Mouse (Mus musculus): Measurements from ENCODE around the gene Man2a1. TPM values are rescaled to one million over a fixed set of nuclear protein-coding genes. Genes with fewer than 3 reads are reported as not detected.

The Man2a1 gene
- polyA plus RNA-seq, 1 experiment = 1.2 TPM

DNA sequence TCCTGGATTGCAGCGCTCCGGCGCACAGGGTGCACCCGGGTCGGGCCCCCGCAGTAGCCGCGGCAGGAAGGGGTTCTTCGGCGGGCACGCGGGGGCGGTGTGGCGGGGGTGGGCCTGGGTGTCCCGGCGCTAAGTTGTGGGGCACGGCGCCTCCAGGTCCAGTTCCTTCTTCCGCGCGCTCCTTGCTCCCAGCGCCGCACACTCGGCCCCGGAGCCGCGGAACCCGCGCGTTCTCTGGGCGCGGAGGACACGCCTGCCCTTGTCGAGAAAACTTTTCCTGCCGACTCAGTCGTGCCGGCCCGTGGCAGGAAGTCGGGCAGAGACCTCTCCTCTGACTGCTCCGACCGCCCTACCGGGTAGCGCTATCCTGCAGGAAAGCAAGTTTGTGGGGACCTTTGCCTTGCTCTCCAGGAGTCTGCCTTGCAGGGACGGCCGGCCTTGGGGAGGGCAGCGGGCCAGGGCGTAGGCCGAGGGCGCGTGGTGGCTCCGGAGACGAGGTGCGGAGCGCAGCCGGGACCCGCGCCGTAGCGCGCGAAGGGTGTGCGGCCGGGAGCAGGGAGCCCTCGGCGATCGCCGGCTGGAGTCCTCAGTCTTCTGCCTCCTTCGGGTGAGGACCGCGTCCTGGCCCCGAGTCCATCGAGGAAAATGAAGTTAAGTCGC, 685 bp downstream of the Man2a1 start:
- TF ChIP-seq GATA1 (IDR thresholded peaks at IDR 0.05; ENCODE audit: borderline replicate concordance, low read length) = no peak
- no peak for TF ChIP-seq FLI1 (IDR thresholded peaks at IDR 0.05; ENCODE audit: low read length)
- Histone ChIP-seq H3K9me3 (no peaks in the 10 kb centered on the region), H3K4me3 (replicated peaks) (peak overlapping the region; percentile 97), H3K27me3 (replicated peaks) (peaks cover 6% of the 10 kb centered on the region), H3K4me1 (peaks cover 37% of the 10 kb centered on the region), H3K36me3 (replicated peaks; ENCODE audit: low read length) (no peaks in the 10 kb centered on the region)

DNA sequence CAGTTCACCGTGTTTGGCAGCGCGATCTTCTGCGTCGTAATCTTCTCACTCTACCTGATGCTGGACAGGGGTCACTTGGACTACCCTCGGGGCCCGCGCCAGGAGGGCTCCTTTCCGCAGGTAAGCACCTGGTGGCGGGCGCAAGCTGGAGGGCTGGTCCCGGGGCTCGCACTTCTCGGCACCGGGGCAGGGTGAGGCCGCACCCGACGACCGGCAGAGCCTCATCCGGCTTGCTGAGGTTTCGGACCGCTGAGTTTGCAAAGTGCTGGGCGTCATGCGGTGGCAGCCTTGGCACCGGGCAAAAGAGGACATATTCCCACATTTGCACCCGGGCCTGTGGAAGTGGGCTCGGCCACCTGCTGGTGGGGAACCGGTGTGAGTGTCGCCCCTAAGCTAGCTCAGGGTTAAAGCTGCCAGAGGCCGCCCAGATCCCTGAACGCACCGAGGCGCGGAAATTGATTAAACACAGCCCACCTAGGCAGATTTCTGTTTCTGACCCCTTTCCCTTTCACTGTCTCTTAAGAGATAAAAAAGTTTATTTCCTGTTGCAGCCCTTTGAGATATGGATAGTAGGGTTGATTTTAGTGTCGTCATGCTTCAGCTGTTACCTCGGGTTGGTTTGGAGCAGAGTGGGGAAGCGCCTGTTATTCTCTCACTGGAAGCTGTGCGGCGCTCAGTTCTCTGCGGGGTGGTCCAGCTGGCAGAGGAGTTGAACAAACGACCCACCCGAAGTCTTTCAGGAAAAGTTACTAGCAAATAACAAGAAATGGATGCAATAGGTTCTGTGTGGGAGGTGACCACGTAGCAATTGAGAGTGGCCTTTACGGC, 1.4 kb downstream of the Man2a1 start:
- Histone ChIP-seq H3K4me1 (peaks cover 41% of the 10 kb centered on the region), H3K36me3 (replicated peaks; ENCODE audit: low read length) (peaks cover 1% of the 10 kb centered on the region), H3K27me3 (replicated peaks) (peaks cover 6% of the 10 kb centered on the region), H3K9me3 (no peaks in the 10 kb centered on the region), H3K4me3 (replicated peaks) (peak overlapping the region; percentile 97)
- TF ChIP-seq FLI1 (IDR thresholded peaks at IDR 0.05; ENCODE audit: low read length) (no peak), GATA1 (IDR thresholded peaks at IDR 0.05; ENCODE audit: borderline replicate concordance, low read length) (no peak)

DNA sequence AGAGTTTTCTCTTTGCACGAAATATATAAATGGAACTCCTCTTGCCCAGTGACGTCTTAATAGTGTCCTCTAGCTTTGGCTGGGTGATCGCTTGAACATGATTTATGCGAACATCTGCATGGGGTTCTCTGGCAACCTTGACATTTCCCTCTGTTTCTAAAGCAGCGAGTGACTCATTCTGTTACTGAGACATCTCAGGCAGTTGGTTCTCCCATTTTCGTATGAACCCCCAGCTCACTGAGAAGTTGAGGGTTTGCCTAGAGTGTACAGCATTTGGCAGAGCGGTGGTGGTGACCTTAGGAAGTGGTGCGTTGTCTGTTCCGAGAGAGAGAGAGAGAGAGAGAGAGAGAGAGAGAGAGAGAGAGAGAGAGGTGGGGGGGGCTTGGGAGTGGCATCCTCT, 2.6 kb downstream of the Man2a1 start:
- Histone ChIP-seq H3K36me3 (replicated peaks; ENCODE audit: low read length) (peaks cover 4% of the 10 kb centered on the region), H3K9me3 (no peaks in the 10 kb centered on the region), H3K4me1 (peaks cover 41% of the 10 kb centered on the region), H3K27me3 (replicated peaks) (peaks cover 6% of the 10 kb centered on the region), H3K4me3 (replicated peaks) (no peak overlapping the region)
- TF ChIP-seq FLI1 (IDR thresholded peaks at IDR 0.05; ENCODE audit: low read length) = no peak
- no peak for TF ChIP-seq GATA1 (IDR thresholded peaks at IDR 0.05; ENCODE audit: borderline replicate concordance, low read length)

DNA sequence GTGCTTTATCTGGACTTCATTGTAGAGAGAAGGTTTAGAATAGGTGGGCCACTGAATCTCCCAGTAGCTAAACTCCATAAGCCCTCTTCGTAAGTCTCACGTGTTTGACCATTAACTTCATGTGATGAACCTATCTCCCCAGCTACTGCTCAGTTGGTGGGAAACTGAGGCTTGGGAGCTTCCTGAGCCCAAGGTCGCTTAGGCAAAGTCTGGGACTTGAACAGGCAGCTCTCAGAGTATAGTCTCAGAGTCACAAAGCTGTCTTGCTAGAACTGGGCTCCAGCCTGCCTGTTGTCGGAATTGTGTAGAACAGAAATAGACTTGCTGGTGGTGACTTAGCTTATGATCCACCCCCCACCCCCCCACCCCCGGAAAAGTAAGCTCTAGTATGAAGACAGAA, 3.0 kb downstream of the Man2a1 start:
- peaks cover 6% of the 10 kb centered on the region for H3K27me3 ChIP-seq (replicated peaks)
- peaks cover 6% of the 10 kb centered on the region for H3K36me3 ChIP-seq (replicated peaks; ENCODE audit: low read length)
- TF ChIP-seq FLI1 (IDR thresholded peaks at IDR 0.05; ENCODE audit: low read length) = no peak
- no peak for TF ChIP-seq GATA1 (IDR thresholded peaks at IDR 0.05; ENCODE audit: borderline replicate concordance, low read length)
- no peak overlapping the region for H3K4me3 ChIP-seq (replicated peaks)
- H3K9me3 ChIP-seq = no peaks in the 10 kb centered on the region
- peaks cover 41% of the 10 kb centered on the region for H3K4me1 ChIP-seq

DNA sequence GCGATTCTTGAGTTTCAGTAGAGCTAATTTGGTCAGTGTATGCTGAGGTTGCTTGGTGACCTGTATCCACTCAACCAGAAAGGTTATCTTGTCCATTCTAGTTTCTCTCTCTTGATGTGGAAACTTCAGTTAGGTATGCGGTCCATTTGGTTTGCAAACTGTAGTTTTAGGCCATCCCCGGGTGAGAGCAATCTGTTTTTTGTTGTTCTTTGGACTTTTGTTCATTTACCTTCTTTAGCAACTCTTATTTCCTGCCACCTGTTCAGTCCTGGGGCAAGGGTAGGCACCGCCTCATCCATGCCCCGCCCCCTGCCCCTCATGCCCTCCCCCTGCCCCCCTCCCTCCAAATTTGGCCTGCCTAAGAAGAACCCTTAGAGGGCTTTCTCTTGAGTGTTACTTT, 3.6 kb downstream of the Man2a1 start:
- Histone ChIP-seq H3K36me3 (replicated peaks; ENCODE audit: low read length) (peaks cover 6% of the 10 kb centered on the region), H3K27me3 (replicated peaks) (peaks cover 6% of the 10 kb centered on the region), H3K4me3 (replicated peaks) (no peak overlapping the region), H3K4me1 (peaks cover 42% of the 10 kb centered on the region), H3K9me3 (no peaks in the 10 kb centered on the region)
- TF ChIP-seq FLI1 (IDR thresholded peaks at IDR 0.05; ENCODE audit: low read length) (no peak), GATA1 (IDR thresholded peaks at IDR 0.05; ENCODE audit: borderline replicate concordance, low read length) (no peak)

DNA sequence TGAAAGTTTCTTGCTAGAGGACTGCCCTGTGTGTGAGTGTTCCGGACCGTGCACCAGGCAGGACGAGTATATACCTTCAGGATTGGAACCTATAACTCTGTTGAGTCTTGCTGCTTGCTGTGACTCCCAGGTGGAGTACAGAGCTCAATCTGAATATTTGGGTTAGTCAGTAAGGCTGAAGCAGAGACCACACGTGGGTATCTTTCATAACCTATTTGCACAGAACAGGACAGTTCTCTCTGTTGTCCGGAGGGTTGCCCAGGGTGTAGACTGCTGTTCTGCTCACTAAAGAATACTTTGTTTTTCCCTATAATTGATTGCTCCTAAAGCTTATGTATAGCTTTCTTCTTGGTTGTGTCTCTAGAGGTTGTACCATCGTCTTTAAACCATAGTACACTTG, 7.7 kb downstream of the Man2a1 start:
- Histone ChIP-seq H3K27me3 (replicated peaks) (no peaks in the 10 kb centered on the region), H3K36me3 (replicated peaks; ENCODE audit: low read length) (peaks cover 23% of the 10 kb centered on the region), H3K9me3 (no peaks in the 10 kb centered on the region), H3K4me3 (replicated peaks) (no peak overlapping the region), H3K4me1 (peaks cover 20% of the 10 kb centered on the region)
- no peak for TF ChIP-seq GATA1 (IDR thresholded peaks at IDR 0.05; ENCODE audit: borderline replicate concordance, low read length)
- no peak for TF ChIP-seq FLI1 (IDR thresholded peaks at IDR 0.05; ENCODE audit: low read length)

DNA sequence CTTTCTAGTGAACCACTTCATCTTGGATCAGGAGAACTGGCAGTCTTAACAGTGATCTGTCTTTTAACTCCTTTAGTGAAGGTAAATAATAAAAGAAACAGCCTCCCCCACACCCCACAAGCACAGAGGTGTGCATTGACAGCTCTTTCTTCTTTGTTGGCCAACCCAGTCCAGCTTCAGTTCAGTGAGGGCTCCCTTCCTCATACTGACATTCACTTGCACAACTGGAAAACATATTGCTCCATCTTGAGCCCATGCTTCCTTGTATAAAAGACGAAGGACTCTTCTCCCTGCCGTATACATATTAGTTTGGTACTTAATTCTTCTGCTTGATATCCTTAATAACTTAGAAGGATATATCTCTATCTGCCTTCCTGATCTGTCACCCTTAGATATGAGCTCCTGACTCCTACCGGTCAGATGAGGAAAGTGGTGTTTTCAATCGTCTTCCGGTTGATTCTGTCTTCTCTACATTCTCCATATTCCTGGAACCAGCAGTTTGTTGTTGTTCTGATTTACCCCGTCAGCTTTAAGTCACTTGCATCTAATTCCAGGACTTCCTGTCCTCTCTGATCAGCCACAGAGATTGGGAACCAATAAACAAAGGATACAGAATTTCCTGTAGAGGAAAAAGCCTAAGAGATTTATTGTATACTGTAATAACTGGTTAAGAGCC, 8.5 kb downstream of the Man2a1 start:
- no peak overlapping the region for H3K4me3 ChIP-seq (replicated peaks)
- H3K4me1 ChIP-seq = peaks cover 16% of the 10 kb centered on the region
- no peak for TF ChIP-seq GATA1 (IDR thresholded peaks at IDR 0.05; ENCODE audit: borderline replicate concordance, low read length)
- TF ChIP-seq FLI1 (IDR thresholded peaks at IDR 0.05; ENCODE audit: low read length) = no peak
- no peaks in the 10 kb centered on the region for H3K9me3 ChIP-seq
- H3K27me3 ChIP-seq (replicated peaks) = no peaks in the 10 kb centered on the region
- H3K36me3 ChIP-seq (replicated peaks; ENCODE audit: low read length) = peaks cover 23% of the 10 kb centered on the region

DNA sequence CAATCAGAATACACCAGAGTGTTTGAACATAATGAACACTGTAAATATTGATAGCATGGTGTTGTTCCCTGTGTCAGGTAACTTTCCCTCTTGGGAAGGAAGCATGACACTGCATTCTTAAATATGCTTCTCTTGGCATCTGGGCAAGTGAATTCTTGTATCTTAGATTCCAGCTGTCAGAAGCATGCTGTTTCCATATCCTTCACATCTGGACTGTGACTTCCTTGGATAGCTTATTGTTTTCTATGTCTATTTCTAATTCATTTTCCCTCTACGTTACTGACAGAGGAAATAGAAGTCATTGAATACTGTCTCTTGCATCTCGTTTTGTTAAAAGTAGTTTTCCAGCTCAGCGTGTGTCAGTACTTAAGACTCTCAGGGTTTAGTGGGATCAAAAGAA, 9.2 kb downstream of the Man2a1 start:
- H3K9me3 ChIP-seq = no peaks in the 10 kb centered on the region
- peaks cover 23% of the 10 kb centered on the region for H3K36me3 ChIP-seq (replicated peaks; ENCODE audit: low read length)
- H3K4me3 ChIP-seq (replicated peaks) = no peak overlapping the region
- H3K27me3 ChIP-seq (replicated peaks) = no peaks in the 10 kb centered on the region
- H3K4me1 ChIP-seq = peaks cover 18% of the 10 kb centered on the region
- TF ChIP-seq FLI1 (IDR thresholded peaks at IDR 0.05; ENCODE audit: low read length) (no peak), GATA1 (IDR thresholded peaks at IDR 0.05; ENCODE audit: borderline replicate concordance, low read length) (no peak)

DNA sequence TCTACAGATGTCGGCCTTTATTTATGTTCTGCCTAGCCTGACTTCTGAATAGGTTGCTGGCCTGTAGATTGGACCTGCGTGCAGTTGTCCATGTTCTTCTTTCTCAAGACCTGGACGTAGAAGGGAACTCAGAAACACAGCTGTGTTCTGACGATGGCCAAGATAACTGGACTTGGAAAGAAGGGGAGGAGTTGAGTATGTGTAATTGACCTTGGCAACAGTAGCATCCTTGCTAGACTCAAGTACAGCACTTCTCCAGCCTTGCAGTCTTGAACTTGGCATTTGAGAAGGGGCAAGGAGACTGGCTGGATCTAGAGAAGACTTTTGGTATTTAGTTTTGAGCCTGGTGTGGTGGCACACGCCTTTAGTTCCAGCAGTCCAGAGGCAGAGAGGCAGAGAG, 10.9 kb downstream of the Man2a1 start:
- H3K9me3 ChIP-seq = no peaks in the 10 kb centered on the region
- no peaks in the 10 kb centered on the region for H3K27me3 ChIP-seq (replicated peaks)
- no peak for TF ChIP-seq GATA1 (IDR thresholded peaks at IDR 0.05; ENCODE audit: borderline replicate concordance, low read length)
- peaks cover 36% of the 10 kb centered on the region for H3K36me3 ChIP-seq (replicated peaks; ENCODE audit: low read length)
- peaks cover 29% of the 10 kb centered on the region for H3K4me1 ChIP-seq
- no peak overlapping the region for H3K4me3 ChIP-seq (replicated peaks)

All from megakaryocyte, embryonic 14.5 days (primary cell).